Mouse (Mus musculus): ENCODE data around the gene Sept8. TPM values are rescaled to one million over a fixed set of nuclear protein-coding genes. Genes with fewer than 3 reads are reported as not detected.

The Sept8 gene
- total RNA-seq, 4 experiments from 2014 or later: 279 to 287 (median 284) TPM

- peak; percentile 87 to 92 for DNase-seq (ENCODE audit: low spot score in 2 of 2)
Observed at GRCm38 (mm10) chr11:53567224-53568014, 48.4 kb downstream of the Sept8 start, which contains the start of gene Kif3a. Gene Kif3a, plus strand, starts transcription at chr11:53567379.

DNA sequence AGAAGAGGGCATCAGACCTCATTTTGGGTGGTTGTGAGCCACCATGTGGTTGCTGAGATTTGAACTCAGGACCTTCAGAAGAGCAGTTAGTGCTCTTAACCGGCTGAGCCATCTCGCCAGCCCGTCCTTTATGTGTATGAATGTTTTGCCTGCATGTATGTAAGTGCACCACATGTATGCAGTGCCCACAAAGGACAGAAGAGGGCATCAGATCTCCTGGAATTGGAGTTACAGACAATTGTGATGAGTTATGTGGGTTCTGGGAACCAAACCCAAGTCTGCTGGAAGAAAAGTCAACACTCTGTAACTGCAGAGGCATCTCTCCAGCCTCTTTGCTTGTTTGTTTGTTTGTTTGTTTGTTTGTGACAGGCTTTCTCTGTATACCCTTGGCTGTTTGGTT lies 61.5 kb downstream of the Sept8 start:
- no peak for DNase-seq (ENCODE audit: low spot score in 2 of 2)

DNA sequence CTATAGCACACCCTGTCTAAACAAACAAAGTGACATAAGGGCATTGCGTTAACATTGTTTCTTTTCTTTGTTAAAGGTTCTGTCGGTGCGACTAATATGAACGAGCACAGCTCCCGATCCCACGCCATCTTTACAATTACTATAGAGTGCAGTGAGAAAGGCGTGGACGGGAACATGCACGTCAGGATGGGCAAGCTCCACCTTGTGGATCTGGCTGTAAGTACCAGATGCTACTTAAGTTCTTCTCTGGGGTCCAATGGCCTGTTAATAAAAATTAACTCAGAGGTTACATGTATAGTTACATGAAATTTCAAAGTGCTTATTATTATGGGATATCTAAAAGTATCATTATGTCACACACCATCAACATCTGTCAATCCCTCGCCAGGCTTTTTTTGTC lies 64.1 kb downstream of the Sept8 start:
- DNase-seq (ENCODE audit: low spot score in 2 of 2): no peak

GRCm38 (mm10) chr11:53584849-53585248 lies 65.8 kb downstream of the Sept8 start:
- no peak for DNase-seq (ENCODE audit: low spot score in 2 of 2)

DNA sequence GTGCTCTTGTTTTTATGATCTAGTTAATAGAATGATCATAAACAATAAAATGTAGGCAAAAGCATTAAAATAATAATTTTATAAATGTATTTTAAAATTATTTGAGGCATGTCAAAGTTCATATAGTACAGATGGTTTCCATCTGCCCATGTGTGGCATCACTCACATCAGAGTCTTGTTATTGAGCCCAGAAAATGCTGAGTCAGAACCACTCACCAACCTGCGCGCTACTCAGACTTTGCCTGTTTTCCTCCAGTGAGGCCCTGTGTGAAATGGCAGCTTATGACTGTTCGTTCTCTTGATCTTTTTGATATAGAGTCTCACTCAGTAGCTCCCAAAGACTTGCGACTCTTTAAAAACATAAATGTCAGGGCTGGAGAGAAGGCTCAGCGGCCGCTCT lies 66.5 kb downstream of the Sept8 start:
- DNase-seq (ENCODE audit: low spot score in 2 of 2): no peak

DNA sequence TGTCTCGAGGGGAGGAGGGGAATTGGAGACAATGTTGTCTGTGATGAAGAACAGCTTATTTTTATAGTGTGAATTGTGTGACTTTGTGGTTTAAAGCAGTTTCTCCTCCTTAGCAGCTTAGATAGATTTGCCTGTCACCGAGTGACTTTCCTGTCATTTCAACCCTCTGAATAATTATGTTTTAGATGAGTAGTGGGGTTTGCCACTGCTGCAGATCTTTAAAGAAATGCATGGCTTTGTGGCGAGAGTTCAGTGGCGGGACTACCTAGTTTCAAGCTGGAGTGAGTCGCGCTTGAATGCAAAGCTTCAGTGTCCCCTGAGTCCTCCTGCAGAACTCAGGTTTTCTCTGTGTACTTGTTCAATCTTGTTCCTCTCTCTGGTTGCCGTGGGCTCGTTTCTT lies 69.2 kb downstream of the Sept8 start:
- no peak for DNase-seq (ENCODE audit: low spot score in 2 of 2)

DNA sequence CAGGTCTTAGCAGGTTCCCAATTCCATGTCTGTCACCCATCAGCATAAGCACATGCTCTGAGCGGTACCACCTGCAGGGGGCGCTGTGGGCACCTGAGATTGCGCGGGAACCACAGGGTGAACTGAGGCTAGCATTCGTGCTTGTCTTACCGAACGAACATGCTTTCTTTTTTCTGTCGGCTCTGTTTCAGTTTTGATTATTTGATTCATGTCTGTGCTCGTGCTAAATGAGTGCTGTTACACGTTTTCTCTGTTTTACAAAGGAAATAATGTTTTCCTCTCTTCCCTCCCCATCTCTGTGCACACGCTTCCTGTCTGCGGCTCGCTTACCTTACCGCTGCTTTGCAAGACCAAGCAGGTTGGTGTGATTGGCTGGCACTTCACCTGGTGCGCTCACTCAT lies 71.3 kb downstream of the Sept8 start:
- no peak for DNase-seq (ENCODE audit: low spot score in 2 of 2)

GRCm38 (mm10) chr11:53591116-53591515 lies 72.1 kb downstream of the Sept8 start:
- DNase-seq (ENCODE audit: low spot score in 2 of 2): no peak

Other genes starting within 250 kb of the Sept8 start
- gene Hspa4, start 218.8 kb upstream of the Sept8 start, total RNA-seq (2022): 100 to 1,000 TPM; 154 to 178 (median 160) TPM
- 10 to 100 TPM in 2 of 4 experiments, 1 to 10 TPM in 2; 7.2 to 13.0 (median 9.8) TPM for gene Zcchc10, start 194.6 kb upstream of the Sept8 start, total RNA-seq (2022)
- 100 to 1,000 TPM; 151 to 228 (median 194) TPM for gene Aff4, start 168.4 kb upstream of the Sept8 start, total RNA-seq (2022)
- not detected for gene Leap2, start 96.1 kb upstream of the Sept8 start, total RNA-seq (2022)
- 100 to 1,000 TPM; 385 to 410 (median 407) TPM for gene Uqcrq, start 88.4 kb upstream of the Sept8 start, total RNA-seq (2022)
- 1 to 10 TPM in 1 of 4 experiments, under 1 TPM in 3; 0.42 to 1.8 (median 0.86) TPM for gene Gdf9, start 88.2 kb upstream of the Sept8 start, total RNA-seq (2022)
- under 1 TPM in 3 of 4 experiments, not detected in 1; 0.21 to 0.50 (median 0.49) TPM for gene Gm10447, start 62.1 kb upstream of the Sept8 start, total RNA-seq (2022)
- 1 to 10 TPM; 6.7 to 7.6 (median 7.0) TPM for gene Shroom1, start 62.1 kb upstream of the Sept8 start, total RNA-seq (2022)
- gene Gm9837, start 48.8 kb upstream of the Sept8 start, total RNA-seq (2022): not detected
- gene Gm9945, start 39.1 kb upstream of the Sept8 start, total RNA-seq (2022): 1 to 10 TPM; 1.8 to 3.3 (median 2.1) TPM
- 10 to 100 TPM; 62.2 to 73.5 (median 64.2) TPM for gene Sowaha, start 39.0 kb upstream of the Sept8 start, total RNA-seq (2022)
- 100 to 1,000 TPM; 120 to 121 (median 121) TPM for gene Kif3a, start 48.1 kb downstream of the Sept8 start, total RNA-seq (2022)
- gene Il4, start 99.4 kb downstream of the Sept8 start, total RNA-seq (2022): under 1 TPM in 1 of 4 experiments, not detected in 3; 0.67 TPM
- gene Il13, start 115.4 kb downstream of the Sept8 start, total RNA-seq (2022): not detected
- gene Rad50, start 188.1 kb downstream of the Sept8 start, total RNA-seq (2022): 10 to 100 TPM in 3 of 4 experiments, 1 to 10 TPM in 1; 9.9 to 12.1 (median 11.8) TPM
- gene Il5, start 201.5 kb downstream of the Sept8 start, total RNA-seq (2022): not detected

Data from left cerebral cortex, adult 8-10 months (tissue).